11 mouse cellular contexts compared by ENCODE assay signal in genomic region chr4:32302668-32303067, GRCm38 (mm10).
DNase-seq lines count a peak whose midpoint lies in the region; ATAC-seq and TF ChIP-seq lines count a peak whose summit lies in the region.
"Had no signal": no experiment of that assay in that cellular context is flagged by ENCODE, and none has a peak within 500 bp of the region (broad histone marks: within the 10 kb centered on the region; RNA-seq: fewer than 3 reads in every experiment).

No protein-coding gene starts in this region.

- 30% methylated on average over 5 of the region's 5 CpGs for WGBS in heart, embryonic 16.5 days
- 59% methylated on average over 5 of the region's 5 CpGs for WGBS in midbrain, embryonic 12.5 days

- no peak for TF ChIP-seq CTCF in gastrocnemius, adult 2 months (IDR thresholded peaks at IDR 0.05)

- peak overlapping the region; percentile 60 for H3K4me2 ChIP-seq in heart, embryonic 16.5 days (ENCODE audit: low read depth, low read length)
- H3K4me2 ChIP-seq in midbrain, embryonic 12.5 days (replicated peaks): peak overlapping the region; percentile 41

- H3K9ac ChIP-seq in heart, embryonic 16.5 days (ENCODE audit: low read length): peak overlapping the region; percentile 66
- H3K9ac ChIP-seq in midbrain, embryonic 12.5 days (replicated peaks): peak overlapping the region; percentile 4

- H3K4me1 ChIP-seq in heart, embryonic 16.5 days (ENCODE audit: control insufficient read depth, insufficient read depth, low read length): peaks cover 70% of the 10 kb centered on the region
- H3K4me1 ChIP-seq in midbrain, embryonic 12.5 days: peaks cover 50% of the 10 kb centered on the region

- H3K27ac ChIP-seq in gastrocnemius, adult 2 months: peak overlapping the region; percentile 92
- peak overlapping the region; percentile 93 for H3K27ac ChIP-seq in heart, embryonic 16.5 days (ENCODE audit: low read length)
- H3K27ac ChIP-seq in midbrain, embryonic 12.5 days (replicated peaks): peak overlapping the region; percentile 87

- no peaks in the 10 kb centered on the region for H3K9me3 ChIP-seq in heart, embryonic 16.5 days (replicated peaks; ENCODE audit: control insufficient read depth, low read length)
- H3K9me3 ChIP-seq in midbrain, embryonic 12.5 days: no peaks in the 10 kb centered on the region

- intact Hi-C loops in gastrocnemius, adult 2 months (cut with DNase I): loop anchor here (1.0 to 5.0 kb wide), 2 partner anchors 14 to 235 kb away; no protein-coding TSS in a partner anchor

- no peaks in the 10 kb centered on the region for H3K36me3 ChIP-seq in heart, embryonic 16.5 days (ENCODE audit: control insufficient read depth, insufficient read depth)
- no peaks in the 10 kb centered on the region for H3K36me3 ChIP-seq in midbrain, embryonic 12.5 days

- no peaks in the 10 kb centered on the region for H3K27me3 ChIP-seq in heart, embryonic 16.5 days (ENCODE audit: control insufficient read depth, insufficient read depth, low read length)
- H3K27me3 ChIP-seq in midbrain, embryonic 12.5 days: no peaks in the 10 kb centered on the region

- no peak for DNase-seq in gastrocnemius, adult 2 months
- DNase-seq in gastrocnemius, adult 18-20 months (ENCODE audit: low spot score): no peak
- peak; percentile 40 for DNase-seq in CD4-positive helper T cell, adult 2 months (ENCODE audit: low read depth, low spot score)
- DNase-seq in thymus, postnatal 14 days: no peak
- DNase-seq in spleen, postnatal 36 days (ENCODE audit: low spot score in 2 of 2): no peak
- DNase-seq in testis, postnatal 14 days (ENCODE audit: low spot score): no peak
- DNase-seq: kidney, adult 11 months; thymus, adult 2 months had no signal

- ATAC-seq in heart, embryonic 16.5 days (replicated peaks; ENCODE audit: extremely low read depth, insufficient read depth, low FRiP score): no peak
- ATAC-seq in midbrain, embryonic 12.5 days (ENCODE audit: low FRiP score, low read depth): peak; percentile 20
- ATAC-seq: activated CD4-positive, CD25-positive, alpha-beta regulatory T cell, adult 4 months had no signal

- H3K4me3 ChIP-seq in gastrocnemius, adult 2 months: peak overlapping the region; percentile 58
- peak overlapping the region; percentile 29 for H3K4me3 ChIP-seq in heart, embryonic 16.5 days (ENCODE audit: low read length)
- no peak overlapping the region for H3K4me3 ChIP-seq in midbrain, embryonic 12.5 days
